Mouse (Mus musculus): ENCODE measurements around the gene Lrrc25. TPM values are rescaled to one million over a fixed set of nuclear protein-coding genes. Genes with fewer than 3 reads are reported as not detected.

Gene Lrrc25
- polyA plus RNA-seq, 1 experiment from 2014 or later, result 4.0 TPM

GRCm38 (mm10) chr8:70609368-70609848 is 6.5 kb upstream of the Lrrc25 start:
- H3K4me3 ChIP-seq (replicated peaks), result peak overlapping the region; percentile 87
- ATAC-seq (ENCODE audit: insufficient number of reproducible peaks, low FRiP score, low TSS enrichment, low read depth), result peak; percentile 76
- H3K9ac ChIP-seq, result peak overlapping the region; percentile 51
- WGBS, result 1% methylated on average over 32 of the region's 39 CpGs
- peaks cover 64% of the 10 kb centered on the region for H3K4me1 ChIP-seq
- H3K4me2 ChIP-seq (replicated peaks), result peak overlapping the region; percentile 95
- no peaks in the 10 kb centered on the region for H3K36me3 ChIP-seq
- H3K9me3 ChIP-seq (replicated peaks), result no peaks in the 10 kb centered on the region
- H3K27ac ChIP-seq (replicated peaks), result peak overlapping the region; percentile 98
- no peaks in the 10 kb centered on the region for H3K27me3 ChIP-seq

- peaks cover 62% of the 10 kb centered on the region for H3K4me1 ChIP-seq
- ATAC-seq (ENCODE audit: insufficient number of reproducible peaks, low FRiP score, low TSS enrichment, low read depth), result peak; percentile 76
These were observed 5.8 kb upstream of the Lrrc25 start for GRCm38 (mm10) chr8:70609849-70610795.

GRCm38 (mm10) chr8:70610796-70611771 is 4.9 kb upstream of the Lrrc25 start:
- Histone ChIP-seq H3K4me2 (replicated peaks) (peak overlapping the region; percentile 95), H3K36me3 (no peaks in the 10 kb centered on the region), H3K27me3 (no peaks in the 10 kb centered on the region), H3K9ac (peak overlapping the region; percentile 51), H3K9me3 (replicated peaks) (no peaks in the 10 kb centered on the region), H3K4me3 (replicated peaks) (peak overlapping the region; percentile 87), H3K27ac (replicated peaks) (peak overlapping the region; percentile 98), H3K4me1 (peaks cover 56% of the 10 kb centered on the region)
- under 1% methylated on average over 54 of the region's 54 CpGs for WGBS
- ATAC-seq (ENCODE audit: insufficient number of reproducible peaks, low FRiP score, low TSS enrichment, low read depth), result no peak

More at GRCm38 (mm10) chr8:70609849-70610795, 5.8 kb upstream of the Lrrc25 start:
- Histone ChIP-seq H3K4me2 (replicated peaks) (peak overlapping the region; percentile 95), H3K9me3 (replicated peaks) (no peaks in the 10 kb centered on the region), H3K36me3 (no peaks in the 10 kb centered on the region), H3K27me3 (no peaks in the 10 kb centered on the region), H3K4me3 (replicated peaks) (peak overlapping the region; percentile 87), H3K27ac (replicated peaks) (peak overlapping the region; percentile 98), H3K9ac (peak overlapping the region; percentile 51)
- under 1% methylated on average over 40 of the region's 45 CpGs for WGBS

GRCm38 (mm10) chr8:70611849-70612248 is 4.1 kb upstream of the Lrrc25 start:
- under 1% methylated on average over 6 of the region's 6 CpGs for WGBS
- Histone ChIP-seq H3K4me2 (replicated peaks) (peak overlapping the region; percentile 95), H3K36me3 (no peaks in the 10 kb centered on the region), H3K9ac (peak overlapping the region; percentile 51), H3K27ac (replicated peaks) (peak overlapping the region; percentile 98), H3K4me1 (peaks cover 49% of the 10 kb centered on the region), H3K9me3 (replicated peaks) (no peaks in the 10 kb centered on the region), H3K27me3 (no peaks in the 10 kb centered on the region), H3K4me3 (replicated peaks) (peak overlapping the region; percentile 87)
- no peak for ATAC-seq (ENCODE audit: insufficient number of reproducible peaks, low FRiP score, low TSS enrichment, low read depth)

GRCm38 (mm10) chr8:70613763-70614162 is 2.2 kb upstream of the Lrrc25 start:
- Histone ChIP-seq H3K4me1 (peaks cover 31% of the 10 kb centered on the region), H3K4me3 (replicated peaks) (no peak overlapping the region), H3K27me3 (no peaks in the 10 kb centered on the region), H3K9me3 (replicated peaks) (no peaks in the 10 kb centered on the region), H3K36me3 (no peaks in the 10 kb centered on the region), H3K4me2 (replicated peaks) (no peak overlapping the region), H3K27ac (replicated peaks) (no peak overlapping the region), H3K9ac (no peak overlapping the region)
- ATAC-seq (ENCODE audit: insufficient number of reproducible peaks, low FRiP score, low TSS enrichment, low read depth), result no peak
- 5% methylated on average over 1 of the region's 1 CpGs for WGBS

- Histone ChIP-seq H3K27ac (replicated peaks) (no peak overlapping the region), H3K4me2 (replicated peaks) (no peak overlapping the region), H3K9me3 (replicated peaks) (no peaks in the 10 kb centered on the region), H3K36me3 (no peaks in the 10 kb centered on the region), H3K9ac (no peak overlapping the region), H3K4me1 (peaks cover 24% of the 10 kb centered on the region), H3K4me3 (replicated peaks) (no peak overlapping the region), H3K27me3 (no peaks in the 10 kb centered on the region)
- ATAC-seq (ENCODE audit: insufficient number of reproducible peaks, low FRiP score, low TSS enrichment, low read depth), result no peak
- 73% methylated on average over 5 of the region's 5 CpGs for WGBS
These were observed 1.5 kb upstream of the Lrrc25 start for GRCm38 (mm10) chr8:70614469-70614868.

- H3K9me3 ChIP-seq (replicated peaks), result no peaks in the 10 kb centered on the region
- 81% methylated on average over 8 of the region's 8 CpGs for WGBS
- no peak for ATAC-seq (ENCODE audit: insufficient number of reproducible peaks, low FRiP score, low TSS enrichment, low read depth)
These were observed 674 bp upstream of the Lrrc25 start for GRCm38 (mm10) chr8:70615281-70615680.

GRCm38 (mm10) chr8:70616645-70617044 is 690 bp downstream of the Lrrc25 start:
- no peak overlapping the region for H3K4me3 ChIP-seq (replicated peaks)
- no peak overlapping the region for H3K27ac ChIP-seq (replicated peaks)
- no peak overlapping the region for H3K4me2 ChIP-seq (replicated peaks)
- H3K4me1 ChIP-seq, result peaks cover 2% of the 10 kb centered on the region; the same call in 1 of the 2 replicates
- H3K9me3 ChIP-seq (replicated peaks), result no peaks in the 10 kb centered on the region
- 42% methylated on average over 11 of the region's 11 CpGs for WGBS
- no peak overlapping the region for H3K9ac ChIP-seq
- peaks cover 7% of the 10 kb centered on the region; the same call in 1 of the 2 replicates for H3K27me3 ChIP-seq
- no peak for ATAC-seq (ENCODE audit: insufficient number of reproducible peaks, low FRiP score, low TSS enrichment, low read depth)
- no peaks in the 10 kb centered on the region for H3K36me3 ChIP-seq

More at GRCm38 (mm10) chr8:70615281-70615680, 674 bp upstream of the Lrrc25 start:
- Histone ChIP-seq H3K4me3 (replicated peaks) (no peak overlapping the region), H3K36me3 (no peaks in the 10 kb centered on the region), H3K27ac (replicated peaks) (no peak overlapping the region), H3K4me1 (peaks cover 16% of the 10 kb centered on the region), H3K9ac (no peak overlapping the region), H3K4me2 (replicated peaks) (no peak overlapping the region), H3K27me3 (0 out of 2 replicates have a peak, but pooled peaks cover under 1% of the 10 kb centered on the region)

GRCm38 (mm10) chr8:70617985-70618384 is 2.0 kb downstream of the Lrrc25 start:
- Histone ChIP-seq H3K36me3 (no peaks in the 10 kb centered on the region), H3K9me3 (replicated peaks) (no peaks in the 10 kb centered on the region), H3K27me3 (peaks cover 17% of the 10 kb centered on the region), H3K4me2 (replicated peaks) (no peak overlapping the region), H3K4me3 (replicated peaks) (no peak overlapping the region), H3K27ac (replicated peaks) (no peak overlapping the region), H3K9ac (no peak overlapping the region), H3K4me1 (no peaks in the 10 kb centered on the region)
- WGBS, result 73% methylated on average over 11 of the region's 11 CpGs
- no peak for ATAC-seq (ENCODE audit: insufficient number of reproducible peaks, low FRiP score, low TSS enrichment, low read depth)

GRCm38 (mm10) chr8:70618888-70619334 is 3.0 kb downstream of the Lrrc25 start:
- 38% methylated on average over 9 of the region's 9 CpGs for WGBS
- Histone ChIP-seq H3K36me3 (no peaks in the 10 kb centered on the region), H3K27me3 (peaks cover 17% of the 10 kb centered on the region), H3K4me2 (replicated peaks) (no peak overlapping the region), H3K9ac (no peak overlapping the region), H3K9me3 (replicated peaks) (no peaks in the 10 kb centered on the region), H3K4me1 (no peaks in the 10 kb centered on the region), H3K27ac (replicated peaks) (no peak overlapping the region), H3K4me3 (replicated peaks) (no peak overlapping the region)
- peak; percentile 43; the same call in 1 of the 2 replicates for ATAC-seq (ENCODE audit: insufficient number of reproducible peaks, low FRiP score, low TSS enrichment, low read depth)

Measured in embryonic facial prominence, embryonic 15.5 days (tissue).